Mouse (Mus musculus) retina, adult 2 months (tissue): ENCODE results near the gene Klhl29.

Source experiments
- DNase-seq: peaks from one replicate; pipeline ENCODE4 v3.0.0-alpha.2; 2012; ENCODE audit warnings: low read depth, low spot score

Gene Klhl29

GRCm38 (mm10) chr12:5187773-5188333 lies 187.6 kb downstream of the Klhl29 start:
- DNase-seq, result no peak

- DNase-seq, result no peak
Observed at GRCm38 (mm10) chr12:5186645-5187044, 188.8 kb downstream of the Klhl29 start.

- DNase-seq, result no peak
Observed at GRCm38 (mm10) chr12:5185603-5186002, 189.9 kb downstream of the Klhl29 start.

DNA sequence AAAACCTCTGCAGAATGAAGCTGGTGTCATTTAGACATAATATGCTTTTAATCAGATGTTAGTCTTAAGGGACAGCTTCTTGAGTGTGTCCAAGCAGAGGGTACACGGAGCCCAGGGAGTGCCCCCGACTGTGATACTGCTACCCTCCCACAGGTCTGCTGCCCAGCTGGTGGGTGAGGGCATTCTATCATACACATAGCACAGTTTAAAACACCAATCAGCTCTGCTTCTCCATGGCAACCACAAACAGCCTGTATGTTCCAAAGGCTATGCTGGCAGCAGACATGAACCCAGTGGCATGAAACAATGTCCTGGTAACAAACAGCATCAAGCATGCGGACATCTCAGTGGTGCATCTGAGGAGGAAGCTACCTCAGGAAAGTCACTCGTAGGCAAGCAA lies 192.9 kb downstream of the Klhl29 start:
- no peak for DNase-seq

- DNase-seq, result no peak
Observed at GRCm38 (mm10) chr12:5182165-5182564, 193.3 kb downstream of the Klhl29 start.

- no peak for DNase-seq
Observed at GRCm38 (mm10) chr12:5176716-5177341, 198.7 kb downstream of the Klhl29 start.

GRCm38 (mm10) chr12:5166141-5166540 lies 209.3 kb downstream of the Klhl29 start:
- no peak for DNase-seq

DNA sequence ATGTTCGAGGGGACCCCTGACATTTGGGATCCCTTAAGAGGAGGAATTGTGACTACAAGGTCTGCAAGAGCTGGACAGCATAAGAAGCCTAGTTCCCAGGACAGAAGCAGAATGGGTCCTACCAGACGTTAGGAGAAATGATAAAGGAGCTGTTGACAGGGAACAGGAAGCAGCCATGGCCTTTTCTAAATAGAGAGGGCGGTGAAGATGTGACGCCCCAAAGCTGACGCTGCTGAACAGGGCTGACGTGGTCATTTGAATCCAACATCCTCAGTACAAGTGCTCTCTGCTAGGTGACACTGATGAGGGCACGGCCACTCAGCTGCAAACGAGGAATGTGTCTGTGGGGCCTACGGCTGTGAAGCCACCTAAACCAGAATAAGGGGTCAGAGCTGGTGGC lies 210.1 kb downstream of the Klhl29 start:
- DNase-seq, result no peak

DNA sequence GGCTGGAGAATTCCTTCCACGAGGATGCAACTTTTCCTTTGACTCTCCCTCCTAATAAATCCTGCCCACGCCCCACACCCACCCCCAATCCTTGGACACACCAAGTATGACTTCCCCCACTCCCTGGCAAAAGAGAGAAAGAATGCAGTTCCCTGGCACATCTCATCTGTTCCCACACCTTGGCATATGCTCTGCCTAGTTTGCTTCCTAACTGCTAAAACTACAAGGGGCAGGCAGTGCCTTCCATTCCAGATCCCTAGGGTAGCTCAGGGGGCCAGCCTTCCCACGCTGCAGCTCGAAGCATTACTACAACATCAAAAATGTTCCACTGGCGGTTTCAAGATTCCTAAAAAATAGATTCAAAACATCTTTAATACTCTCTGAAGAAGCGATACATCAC lies 212.8 kb downstream of the Klhl29 start:
- no peak for DNase-seq

GRCm38 (mm10) chr12:5161631-5162030 lies 213.9 kb downstream of the Klhl29 start:
- no peak for DNase-seq

DNA sequence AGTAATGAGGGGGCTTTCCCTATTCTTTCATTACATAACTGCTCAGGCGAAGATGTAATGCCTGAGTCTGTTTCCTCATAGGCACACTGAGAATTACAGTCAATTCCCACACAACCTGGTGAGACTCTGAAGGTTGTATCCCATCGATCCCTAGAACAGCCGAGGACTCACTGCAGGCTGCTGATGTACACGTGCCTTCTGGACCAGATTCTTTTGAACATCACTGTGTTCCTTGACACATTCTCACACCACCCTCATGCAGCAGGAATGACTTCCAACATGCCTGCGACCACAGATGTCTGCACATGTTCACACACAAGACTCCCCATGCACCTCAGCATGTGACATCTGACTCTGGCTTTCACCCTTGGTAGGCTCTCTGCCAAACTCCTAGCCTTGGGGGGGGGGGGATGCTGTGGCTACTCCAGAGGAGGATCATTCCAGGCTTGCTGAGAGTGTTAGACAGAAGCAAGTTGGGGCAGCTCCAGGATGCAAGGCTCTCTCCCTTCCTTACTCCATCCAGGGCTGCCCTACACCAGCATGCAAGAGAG lies 217.5 kb downstream of the Klhl29 start:
- DNase-seq, result no peak

DNA sequence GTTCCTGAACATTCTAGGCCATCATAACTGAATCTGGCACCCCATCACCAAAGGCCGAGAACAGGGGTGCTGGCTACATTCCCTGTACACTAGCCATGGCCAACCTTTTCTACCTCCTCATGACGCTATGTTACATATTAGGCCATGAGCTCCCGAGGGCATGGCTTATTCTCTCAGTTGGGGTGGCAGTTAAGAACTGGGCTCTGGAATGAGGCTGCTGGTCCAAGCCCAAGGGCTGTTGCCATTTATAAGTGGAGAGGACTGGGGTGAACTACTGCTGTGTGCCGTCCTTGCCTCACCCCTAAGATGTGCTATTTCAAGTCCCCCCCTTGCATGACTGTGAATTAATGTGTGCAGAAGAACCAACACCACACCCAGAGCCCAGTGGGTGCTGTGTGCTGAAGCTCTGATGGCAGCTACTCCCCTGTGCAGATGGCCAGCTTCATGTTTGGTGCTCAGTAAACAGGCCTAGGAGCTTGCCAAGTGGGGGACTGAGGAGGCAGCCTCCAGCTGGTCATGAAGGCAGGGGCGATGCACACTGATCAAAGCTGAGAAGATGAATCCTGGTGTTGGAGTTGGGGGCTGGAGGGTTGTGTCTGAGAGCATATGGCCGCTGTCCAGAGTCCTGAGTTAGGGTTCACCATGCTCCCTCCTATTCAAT lies 218.3 kb downstream of the Klhl29 start:
- no peak for DNase-seq

DNA sequence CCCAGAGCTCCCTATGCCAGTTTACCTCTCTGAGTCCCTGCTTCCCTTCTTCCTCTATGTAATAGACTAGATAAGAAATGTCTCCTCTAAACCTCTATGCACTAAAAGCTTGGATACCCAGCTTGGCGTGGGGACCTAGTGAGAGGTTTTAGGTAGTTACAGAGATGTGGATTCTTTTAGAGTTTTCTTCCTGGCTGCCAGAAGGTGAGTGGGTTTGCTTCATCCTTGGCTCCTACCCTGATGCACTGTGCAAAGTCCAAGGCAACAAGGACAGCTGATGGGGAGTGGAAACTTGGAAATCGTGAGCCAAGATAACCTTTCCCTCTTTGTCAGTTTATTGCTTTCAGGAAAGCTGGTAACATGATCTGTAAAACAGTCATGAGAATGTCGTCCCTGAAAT lies 220.3 kb downstream of the Klhl29 start:
- DNase-seq, result no peak

GRCm38 (mm10) chr12:5151859-5152258 lies 223.6 kb downstream of the Klhl29 start:
- no peak for DNase-seq

DNA sequence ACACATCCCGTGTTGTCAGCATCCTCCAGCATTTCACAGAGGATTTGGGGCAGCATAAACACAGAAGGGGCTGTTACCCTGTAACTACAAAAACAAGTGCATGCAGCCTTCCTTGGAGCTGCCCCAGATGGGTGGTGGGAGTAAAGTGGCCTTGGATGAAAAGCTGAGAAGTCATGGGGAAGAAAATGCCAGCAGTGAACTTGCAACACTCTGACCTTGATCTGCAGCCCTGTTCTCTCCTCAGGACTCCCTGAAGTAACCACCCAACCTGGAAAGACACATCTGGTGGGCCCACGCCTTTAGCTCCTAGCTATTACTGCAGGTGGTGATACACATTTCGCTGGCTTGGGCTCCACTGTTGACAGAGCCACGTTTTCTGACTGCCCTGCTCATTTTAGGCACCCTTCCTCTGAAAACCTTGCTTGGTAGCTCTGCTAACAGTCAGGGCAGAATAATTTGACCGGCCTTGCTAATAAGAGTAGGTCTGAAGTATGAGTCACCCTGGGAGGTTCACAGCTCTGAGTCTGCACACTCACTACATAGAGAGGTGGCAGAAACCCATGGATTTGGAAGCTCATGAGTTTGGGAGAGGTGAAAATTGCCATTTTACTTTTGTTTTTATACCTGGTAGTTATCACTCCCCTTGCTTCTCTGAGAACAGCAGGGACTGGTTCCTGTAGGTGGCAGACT lies 228.0 kb downstream of the Klhl29 start:
- no peak for DNase-seq

DNA sequence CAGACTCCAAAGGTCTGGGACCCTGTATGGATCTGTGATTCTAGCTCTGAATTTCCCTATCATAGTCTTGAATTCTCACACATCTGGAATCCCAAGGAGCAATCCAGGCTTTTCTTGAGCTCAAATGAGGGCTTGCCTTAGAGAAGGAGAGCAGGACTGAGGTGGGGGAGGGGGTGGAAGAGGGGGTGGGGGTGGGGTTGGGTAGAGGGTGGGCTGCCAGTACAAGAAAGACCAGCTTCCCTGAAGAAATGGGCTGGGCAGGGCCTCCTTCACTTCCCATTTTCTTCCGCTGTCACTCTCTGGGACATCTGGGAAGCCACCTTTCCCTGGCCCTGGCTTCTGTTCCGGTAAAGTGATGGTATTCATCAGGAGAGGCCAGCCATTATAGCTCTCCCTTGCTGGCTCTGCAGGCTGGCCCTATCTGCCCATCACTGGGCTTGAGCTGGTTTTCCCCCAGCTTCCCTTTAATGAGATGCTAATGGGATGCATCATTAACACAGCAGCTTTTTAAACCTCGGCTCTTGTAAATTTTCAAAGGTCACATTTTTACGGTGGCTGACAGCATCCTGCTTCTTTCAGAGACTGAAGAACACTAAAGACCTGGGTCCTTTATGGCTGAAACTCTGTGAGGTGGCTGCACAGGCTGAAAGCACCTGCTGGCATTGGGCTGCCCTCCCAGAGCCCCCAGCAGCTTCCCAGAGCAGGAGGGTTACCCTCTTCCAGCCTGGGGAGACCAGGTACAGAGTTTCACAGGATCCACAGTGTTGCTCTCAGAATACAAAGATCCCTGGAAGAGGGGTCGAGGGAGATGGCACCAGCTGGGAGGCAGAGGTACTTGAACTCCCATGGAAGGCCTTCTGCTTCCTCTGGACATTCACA lies 231.3 kb downstream of the Klhl29 start:
- DNase-seq, result no peak

GRCm38 (mm10) chr12:5143224-5143623 lies 232.3 kb downstream of the Klhl29 start:
- no peak for DNase-seq

DNA sequence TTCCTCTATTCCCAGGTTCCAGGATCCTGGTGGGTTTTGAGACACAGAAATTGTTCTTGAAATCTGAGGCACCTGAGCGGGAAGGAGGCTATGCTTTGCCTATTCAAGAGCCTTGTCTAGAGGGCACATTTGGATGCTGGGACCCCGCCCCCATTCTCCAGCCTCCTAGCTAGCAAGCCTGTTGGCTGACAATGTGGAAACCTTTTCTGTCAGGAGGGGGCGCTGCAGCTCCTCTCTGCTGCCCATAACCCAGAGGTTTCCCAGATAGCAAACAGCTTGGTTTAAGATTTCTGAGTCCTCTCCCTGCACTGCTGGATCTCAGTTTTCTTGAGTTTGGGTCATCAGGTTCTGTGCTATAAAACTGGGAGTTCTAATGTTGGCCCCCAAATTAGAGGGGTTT lies 232.7 kb downstream of the Klhl29 start:
- peak; percentile 43 for DNase-seq

- no peak for DNase-seq
Observed at GRCm38 (mm10) chr12:5141040-5141439, 234.4 kb downstream of the Klhl29 start.

- no peak for DNase-seq
Observed at GRCm38 (mm10) chr12:5139302-5139701, 236.2 kb downstream of the Klhl29 start.

GRCm38 (mm10) chr12:5136300-5136699 lies 239.2 kb downstream of the Klhl29 start:
- DNase-seq, result peak; percentile 65
